Mouse (Mus musculus) lung, postnatal 0 days (tissue): ENCODE measurements around the gene Itgb5. TPM values are rescaled to one million over a fixed set of nuclear protein-coding genes. Genes with fewer than 3 reads are reported as not detected.

Source experiments
- ATAC-seq: fragments of 200-750 bp; cut with Nextera tagmentation; 2 replicates; pipeline ENCODE4 v1.8.0; 2017; ENCODE audit warnings: moderate library complexity
- DNase-seq: peaks from one replicate; pipeline ENCODE4 v3.0.0-alpha.2; 2016; ENCODE audit warnings: low spot score
- H3K27ac ChIP-seq: fragments of 300-500 bp; sonication (generic); 2 replicates; pipeline ENCODE4 v1.5.1; 2014; ENCODE audit warnings: antibody characterized with exemption, mild to moderate bottlenecking, low read length, mixed read lengths
- H3K27me3 ChIP-seq: fragments of 300-500 bp; sonication (generic); replicated peaks from 2 replicates; pipeline ENCODE4 v1.6.1; 2014; ENCODE audit warnings: low read length, mixed read lengths; ENCODE audit not compliant: insufficient read depth
- H3K36me3 ChIP-seq: fragments of 300-500 bp; sonication (generic); 2 replicates; pipeline ENCODE4 v1.6.1; 2014; ENCODE audit warnings: low read length, mixed read lengths; ENCODE audit not compliant: insufficient read depth
- H3K4me1 ChIP-seq: fragments of 300-500 bp; sonication (generic); 2 replicates; pipeline ENCODE4 v1.6.1; 2014; ENCODE audit warnings: antibody characterized with exemption, low read depth, low read length, mixed read lengths; ENCODE audit not compliant: insufficient read depth
- H3K4me2 ChIP-seq: fragments of 300-500 bp; sonication (generic); replicated peaks from 2 replicates; pipeline ENCODE4 v1.6.1; 2014; ENCODE audit warnings: low read depth, mild to moderate bottlenecking, low read length, moderate library complexity, mixed read lengths
- H3K4me3 ChIP-seq: fragments of 300-500 bp; sonication (generic); 2 replicates; pipeline ENCODE4 v1.5.1; 2014; ENCODE audit warnings: low read depth, low read length
- H3K9ac ChIP-seq: fragments of 300-500 bp; sonication (generic); replicated peaks from 2 replicates; pipeline ENCODE4 v1.6.1; 2014; ENCODE audit warnings: low read depth, mild to moderate bottlenecking
- H3K9me3 ChIP-seq: fragments of 300-500 bp; sonication (generic); 2 replicates; pipeline ENCODE4 v1.6.1; 2016; ENCODE audit warnings: low read length, mixed read lengths
- CTCF ChIP-seq: IDR thresholded peaks from 2 replicates; pipeline ENCODE4 v1.5.1; 2016; ENCODE audit warnings: antibody characterized with exemption, mild to moderate bottlenecking
- EP300 ChIP-seq: IDR thresholded peaks from 2 replicates; pipeline ENCODE4 v1.6.1; 2016; ENCODE audit warnings: antibody characterized with exemption, mild to moderate bottlenecking, control low read depth
- WGBS: fragments of 180-500 bp; shearing (Covaris S2); extraction: QIAGEN DNeasy Blood & Tissue Kit; methylation state at CpG from one replicate; pipeline ENCODE4 v1.1.7; 2014; 5-methylcytosine and 5-hydroxymethylcytosine counted together
- polyA plus RNA-seq: library from polyadenylated mRNA; unstranded; fragments of >200 nt; fragmentation: Nextera tagmentation; extraction: Ambion mirVana; gene quantifications from 2 replicates; pipeline ENCODE4 v1.2.1, GENCODE M21; 2015

The Itgb5 gene
- polyA plus RNA-seq, 1 experiment from 2014 or later: 34.5 TPM

- Histone ChIP-seq H3K27ac (no peak overlapping the region), H3K4me3 (no peak overlapping the region), H3K36me3 (no peaks in the 10 kb centered on the region), H3K4me1 (peaks cover 9% of the 10 kb centered on the region; the same call in 1 of the 2 replicates), H3K9ac (no peak overlapping the region), H3K27me3 (no peaks in the 10 kb centered on the region), H3K9me3 (no peaks in the 10 kb centered on the region), H3K4me2 (no peak overlapping the region)
- 69% methylated on average over 3 of the region's 3 CpGs for WGBS
- no peak for TF ChIP-seq EP300
- no peak for TF ChIP-seq CTCF
- no peak for ATAC-seq
- no peak for DNase-seq
Observed at GRCm38 (mm10) chr16:33837191-33837590, 7.7 kb downstream of the Itgb5 start.

GRCm38 (mm10) chr16:33840616-33841015, 11.2 kb downstream of the Itgb5 start:
- Histone ChIP-seq H3K27me3 (no peaks in the 10 kb centered on the region), H3K36me3 (no peaks in the 10 kb centered on the region), H3K9ac (no peak overlapping the region), H3K4me2 (no peak overlapping the region), H3K9me3 (no peaks in the 10 kb centered on the region), H3K4me3 (no peak overlapping the region), H3K27ac (no peak overlapping the region), H3K4me1 (no peaks in the 10 kb centered on the region; the same call in 1 of the 2 replicates)
- no peak for ATAC-seq
- DNase-seq: no peak
- 54% methylated on average over 6 of the region's 6 CpGs for WGBS
- TF ChIP-seq EP300 (no peak), CTCF (no peak)

DNA sequence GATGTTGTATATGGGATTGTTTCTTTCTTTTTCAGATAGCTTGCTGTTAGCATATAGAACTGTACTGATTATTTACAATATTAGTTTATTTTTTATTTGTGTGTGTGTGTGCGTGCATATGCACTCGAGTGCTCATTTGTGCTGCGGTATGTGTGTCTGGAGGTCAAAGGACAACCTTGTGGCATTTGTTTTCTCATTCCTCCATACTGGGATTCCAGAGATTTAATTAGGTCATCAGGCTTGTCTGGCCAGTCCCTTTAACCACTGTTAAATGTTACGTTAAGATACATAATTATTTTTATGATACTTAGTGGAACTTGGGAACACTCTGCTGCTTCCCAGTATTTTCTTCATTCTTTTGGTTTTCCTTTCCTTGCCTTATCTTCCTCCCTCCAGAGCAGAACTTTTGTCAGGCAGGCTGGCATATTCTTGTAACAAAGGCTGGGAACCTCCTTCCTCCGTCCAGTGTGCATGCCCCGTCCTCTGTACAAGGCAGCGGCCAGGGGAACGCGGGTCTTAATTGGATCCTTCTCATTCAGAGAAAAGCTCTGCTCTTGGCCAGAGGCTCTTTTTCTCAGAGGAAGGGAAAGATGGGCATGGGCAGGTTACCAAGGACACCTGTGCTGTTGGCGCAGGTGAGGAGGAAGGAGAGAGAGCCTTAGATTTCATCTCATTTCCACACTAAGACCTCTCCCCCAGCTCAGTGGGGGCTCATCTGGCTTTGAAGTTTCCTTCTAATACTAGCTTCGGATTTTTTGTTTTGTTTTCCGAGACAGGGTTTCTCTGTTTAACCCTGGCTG, 12.8 kb downstream of the Itgb5 start:
- no peak for ATAC-seq
- no peak overlapping the region for H3K4me2 ChIP-seq
- no peak overlapping the region for H3K9ac ChIP-seq
- H3K4me3 ChIP-seq: no peak overlapping the region
- H3K4me1 ChIP-seq: no peaks in the 10 kb centered on the region; the same call in 1 of the 2 replicates
- 78% methylated on average over 12 of the region's 12 CpGs for WGBS
- no peaks in the 10 kb centered on the region for H3K27me3 ChIP-seq
- no peaks in the 10 kb centered on the region for H3K9me3 ChIP-seq
- H3K36me3 ChIP-seq: no peaks in the 10 kb centered on the region
- H3K27ac ChIP-seq: no peak overlapping the region
- TF ChIP-seq CTCF (no peak), EP300 (no peak)
- DNase-seq: no peak

- WGBS: 76% methylated on average over 4 of the region's 4 CpGs
- no peak for DNase-seq
- no peak for TF ChIP-seq EP300
- TF ChIP-seq CTCF: no peak
Observed at GRCm38 (mm10) chr16:33844150-33844611, 14.7 kb downstream of the Itgb5 start.

GRCm38 (mm10) chr16:33844866-33845265, 15.4 kb downstream of the Itgb5 start:
- Histone ChIP-seq H3K9me3 (no peaks in the 10 kb centered on the region), H3K4me3 (no peak overlapping the region), H3K27ac (no peak overlapping the region), H3K9ac (no peak overlapping the region), H3K27me3 (no peaks in the 10 kb centered on the region), H3K36me3 (no peaks in the 10 kb centered on the region), H3K4me2 (no peak overlapping the region), H3K4me1 (no peaks in the 10 kb centered on the region)
- WGBS: 75% methylated on average over 6 of the region's 6 CpGs
- ATAC-seq (no peak), DNase-seq (no peak)
- TF ChIP-seq CTCF (no peak), EP300 (no peak)

More at GRCm38 (mm10) chr16:33844150-33844611, 14.7 kb downstream of the Itgb5 start:
- H3K4me1 ChIP-seq: no peaks in the 10 kb centered on the region
- H3K4me2 ChIP-seq: no peak overlapping the region
- no peaks in the 10 kb centered on the region for H3K9me3 ChIP-seq
- H3K9ac ChIP-seq: no peak overlapping the region
- no peaks in the 10 kb centered on the region for H3K27me3 ChIP-seq
- no peak overlapping the region for H3K27ac ChIP-seq
- no peak overlapping the region for H3K4me3 ChIP-seq
- no peak for ATAC-seq
- no peaks in the 10 kb centered on the region for H3K36me3 ChIP-seq

DNA sequence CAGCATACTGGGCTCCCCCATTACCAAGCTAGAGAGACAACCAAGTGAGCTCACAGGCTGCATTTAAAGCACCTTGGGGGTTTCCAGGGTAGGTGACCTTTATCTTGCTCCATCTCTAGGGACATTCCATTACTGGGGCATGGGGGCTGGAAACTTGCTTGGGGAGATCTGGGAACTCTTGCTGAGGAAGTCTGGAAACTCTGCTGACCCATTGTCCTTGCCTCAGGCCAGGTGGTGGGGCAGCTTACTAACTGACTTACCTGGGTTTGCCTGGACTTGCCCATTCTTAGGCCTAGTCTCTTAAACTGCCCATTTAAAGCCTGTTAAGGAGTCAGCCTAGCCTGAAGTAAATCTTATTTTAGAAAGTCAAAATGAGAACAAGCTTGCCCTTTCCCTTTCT, 23.8 kb downstream of the Itgb5 start:
- no peak overlapping the region for H3K4me3 ChIP-seq
- TF ChIP-seq CTCF (no peak), EP300 (no peak)

More for the DNA sequence above, 23.8 kb downstream of the Itgb5 start:
- Histone ChIP-seq H3K27me3 (no peaks in the 10 kb centered on the region), H3K4me2 (no peak overlapping the region), H3K27ac (no peak overlapping the region), H3K9me3 (no peaks in the 10 kb centered on the region), H3K9ac (no peak overlapping the region), H3K4me1 (no peaks in the 10 kb centered on the region), H3K36me3 (no peaks in the 10 kb centered on the region)
- no peak for ATAC-seq
- DNase-seq: no peak
